Mouse (Mus musculus) left cerebral cortex, postnatal 36 days (tissue): ENCODE measurements around the gene Erap1. TPM values are rescaled to one million over a fixed set of nuclear protein-coding genes. Genes with fewer than 3 reads are reported as not detected.

Experiments used
- total RNA-seq, 2 experiments: library from RNA; stranded (reverse); gene quantifications; 2 replicates each; pipeline ENCODE4 v1.2.3; 2021

The Erap1 gene
- total RNA-seq, 2 experiments from 2014 or later = 9.7 to 13.2 TPM

Other genes starting within 250 kb of the Erap1 start
- gene Zfp72, start 248.7 kb upstream of the Erap1 start, total RNA-seq = 1 to 10 TPM; 3.8 to 5.1 TPM
- 100 to 1,000 TPM; 171 to 174 TPM for gene Ftl1-ps1, start 239.9 kb upstream of the Erap1 start, total RNA-seq
- 1 to 10 TPM; 7.4 to 7.7 TPM for gene Zfp825, start 145.6 kb upstream of the Erap1 start, total RNA-seq
- gene Cast, start 169.2 kb downstream of the Erap1 start, total RNA-seq = 1 to 10 TPM; 6.3 to 9.2 TPM